Mouse (Mus musculus): ENCODE results near the gene Asb10. TPM values are rescaled to one million over a fixed set of nuclear protein-coding genes. Genes with fewer than 3 reads are reported as not detected.

Asb10 gene
- polyA plus RNA-seq, 1 experiment from 2014 or later, result 0.93 TPM

DNA sequence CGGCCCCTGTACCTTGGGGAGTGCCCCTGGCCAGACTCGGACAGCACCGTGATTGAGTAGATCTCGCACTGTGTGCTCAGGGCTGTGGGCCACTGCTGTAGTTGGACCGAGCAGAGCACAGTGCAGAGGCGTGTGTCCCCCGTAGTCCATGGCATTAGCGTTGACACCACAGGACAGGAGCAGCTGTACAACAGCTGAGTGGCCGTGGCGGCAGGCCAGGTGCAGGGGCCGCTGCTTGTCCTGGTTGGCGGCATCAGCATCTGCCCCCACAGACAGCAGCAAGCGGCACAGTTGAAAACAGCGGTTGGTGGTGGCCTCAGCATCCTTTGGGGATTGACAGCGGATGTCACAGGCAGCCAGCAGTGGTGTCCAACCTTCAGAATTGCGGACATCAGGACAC lies 3.2 kb downstream of the Asb10 start:
- no peaks in the 10 kb centered on the region for H3K9me3 ChIP-seq (replicated peaks; ENCODE audit: low read length)
- H3K27ac ChIP-seq, result no peak overlapping the region
- no peak overlapping the region for H3K4me2 ChIP-seq (ENCODE audit: low read length)
- H3K4me1 ChIP-seq (replicated peaks; ENCODE audit: insufficient read depth, low read length), result peaks cover 21% of the 10 kb centered on the region; the same call in 1 of the 2 replicates
- no peak for TF ChIP-seq CTCF (IDR thresholded peaks at IDR 0.05; ENCODE audit: low read depth)
- DNase-seq (ENCODE audit: low spot score) (no peak), ATAC-seq (replicated peaks; ENCODE audit: low FRiP score, low read depth) (no peak)
- no peak overlapping the region for H3K4me3 ChIP-seq (replicated peaks; ENCODE audit: low read depth, low read length)
- H3K27me3 ChIP-seq (ENCODE audit: insufficient read depth, low read length), result no peaks in the 10 kb centered on the region
- H3K9ac ChIP-seq (ENCODE audit: low read depth, low read length), result no peak overlapping the region
- no peaks in the 10 kb centered on the region for H3K36me3 ChIP-seq (ENCODE audit: insufficient read depth, low read length)
- 56% methylated on average over 16 of the region's 16 CpGs for WGBS

DNA sequence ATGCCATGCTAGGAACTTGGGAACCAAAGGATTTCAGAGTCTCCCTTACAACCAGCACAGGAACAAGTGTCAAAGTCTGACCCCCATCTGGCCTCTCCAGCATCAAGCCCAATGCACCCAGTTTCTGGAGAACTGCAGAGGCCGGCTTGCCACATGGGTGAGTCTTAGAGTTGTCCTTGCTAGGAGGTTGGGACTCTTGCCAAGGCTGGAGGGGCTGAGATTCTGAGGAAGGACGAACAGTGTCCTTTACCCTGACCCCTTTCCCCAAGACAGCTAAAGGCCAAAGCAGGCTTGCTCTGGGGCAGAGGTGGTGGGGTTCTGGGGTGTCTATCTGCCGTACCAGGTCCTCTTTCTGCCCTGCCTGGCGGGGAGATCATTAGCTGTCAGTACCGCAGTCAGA lies 4.3 kb downstream of the Asb10 start:
- peaks cover 21% of the 10 kb centered on the region; the same call in 1 of the 2 replicates for H3K4me1 ChIP-seq (replicated peaks; ENCODE audit: insufficient read depth, low read length)
- H3K4me2 ChIP-seq (ENCODE audit: low read length), result no peak overlapping the region
- ATAC-seq (replicated peaks; ENCODE audit: low FRiP score, low read depth), result no peak
- no peaks in the 10 kb centered on the region for H3K36me3 ChIP-seq (ENCODE audit: insufficient read depth, low read length)
- H3K4me3 ChIP-seq (replicated peaks; ENCODE audit: low read depth, low read length), result no peak overlapping the region
- H3K9me3 ChIP-seq (replicated peaks; ENCODE audit: low read length), result no peaks in the 10 kb centered on the region
- no peak overlapping the region for H3K9ac ChIP-seq (ENCODE audit: low read depth, low read length)
- TF ChIP-seq CTCF (IDR thresholded peaks at IDR 0.05; ENCODE audit: low read depth), result no peak
- 82% methylated on average over 5 of the region's 5 CpGs for WGBS
- no peak overlapping the region for H3K27ac ChIP-seq
- no peak for DNase-seq (ENCODE audit: low spot score)
- H3K27me3 ChIP-seq (ENCODE audit: insufficient read depth, low read length), result no peaks in the 10 kb centered on the region

DNA sequence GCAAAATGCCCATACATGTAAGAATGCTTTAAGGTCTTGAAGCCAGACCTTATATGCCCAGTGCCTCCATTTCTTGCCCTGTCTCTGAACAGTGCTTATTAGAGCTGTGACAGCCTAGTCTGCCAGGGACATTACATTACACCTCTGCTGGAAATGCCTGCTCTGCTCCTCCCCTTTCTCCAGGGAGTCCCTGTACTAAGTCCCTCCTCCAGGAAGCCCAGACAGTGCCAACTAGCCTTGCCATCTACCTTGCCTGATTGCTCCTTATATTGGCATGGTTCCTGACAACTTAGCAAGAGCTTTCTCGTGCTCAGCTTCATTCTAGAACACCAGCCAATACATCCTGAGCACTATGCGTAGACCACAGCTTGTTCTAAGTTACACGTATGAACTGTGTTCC lies 5.0 kb downstream of the Asb10 start:
- no peak overlapping the region for H3K4me2 ChIP-seq (ENCODE audit: low read length)
- peaks cover 3% of the 10 kb centered on the region; the same call in 1 of the 2 replicates for H3K27me3 ChIP-seq (ENCODE audit: insufficient read depth, low read length)
- TF ChIP-seq CTCF (IDR thresholded peaks at IDR 0.05; ENCODE audit: low read depth), result no peak
- no peak for DNase-seq (ENCODE audit: low spot score)
- no peak overlapping the region for H3K4me3 ChIP-seq (replicated peaks; ENCODE audit: low read depth, low read length)
- no peak overlapping the region for H3K27ac ChIP-seq
- H3K4me1 ChIP-seq (replicated peaks; ENCODE audit: insufficient read depth, low read length), result peaks cover 13% of the 10 kb centered on the region; the same call in 1 of the 2 replicates
- ATAC-seq (replicated peaks; ENCODE audit: low FRiP score, low read depth), result no peak
- no peaks in the 10 kb centered on the region for H3K36me3 ChIP-seq (ENCODE audit: insufficient read depth, low read length)
- H3K9ac ChIP-seq (ENCODE audit: low read depth, low read length), result no peak overlapping the region
- no peaks in the 10 kb centered on the region for H3K9me3 ChIP-seq (replicated peaks; ENCODE audit: low read length)
- WGBS, result 84% methylated on average over 3 of the region's 3 CpGs

DNA sequence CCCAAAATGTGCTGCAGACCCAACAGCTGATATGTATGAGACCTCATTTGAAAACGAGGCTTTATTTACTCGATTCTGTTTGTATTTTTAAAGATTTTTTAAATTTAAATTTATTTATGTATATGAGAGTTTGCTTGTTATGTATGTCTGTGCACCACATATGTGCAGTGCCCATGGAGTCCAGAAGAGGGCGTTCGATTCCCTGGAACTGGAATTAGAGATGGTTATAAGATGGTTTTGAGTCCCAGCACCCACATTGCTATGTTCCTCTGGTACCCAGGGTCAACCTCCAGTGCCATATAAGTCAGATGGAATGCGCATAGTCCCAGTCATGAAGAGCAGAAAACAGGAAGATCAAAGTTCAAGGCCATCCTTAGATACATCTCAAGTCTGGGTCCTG lies 6.5 kb downstream of the Asb10 start:
- 57% methylated on average over 5 of the region's 5 CpGs for WGBS
- no peak for ATAC-seq (replicated peaks; ENCODE audit: low FRiP score, low read depth)
- no peak for DNase-seq (ENCODE audit: low spot score)

DNA sequence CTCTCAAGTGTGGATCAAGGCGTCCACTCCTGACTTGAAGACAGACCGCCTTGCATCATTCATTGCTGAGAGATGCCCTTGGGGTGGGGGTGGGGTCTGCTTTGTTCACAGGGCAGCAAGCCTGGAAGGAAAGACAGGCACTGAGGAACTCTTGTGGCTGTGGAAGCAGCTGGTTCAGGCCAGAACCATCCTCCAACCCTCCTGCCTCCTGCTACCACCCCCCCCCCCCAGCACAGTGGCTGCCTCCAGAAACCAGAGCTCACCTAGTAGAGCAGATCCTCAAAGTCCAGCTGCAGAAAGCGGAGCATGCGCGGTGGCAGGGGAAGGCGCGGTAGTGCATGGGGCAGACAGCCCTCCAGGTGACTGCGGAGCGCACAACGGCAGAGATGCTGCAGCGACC lies 7.4 kb downstream of the Asb10 start:
- no peak for TF ChIP-seq CTCF (IDR thresholded peaks at IDR 0.05; ENCODE audit: low read depth)
- WGBS, result 67% methylated on average over 11 of the region's 11 CpGs
- H3K27me3 ChIP-seq (ENCODE audit: insufficient read depth, low read length), result peaks cover 19% of the 10 kb centered on the region

More for the DNA sequence above, 6.5 kb downstream of the Asb10 start:
- Histone ChIP-seq H3K36me3 (ENCODE audit: insufficient read depth, low read length) (no peaks in the 10 kb centered on the region), H3K4me2 (ENCODE audit: low read length) (no peak overlapping the region), H3K9ac (ENCODE audit: low read depth, low read length) (no peak overlapping the region), H3K9me3 (replicated peaks; ENCODE audit: low read length) (no peaks in the 10 kb centered on the region), H3K27me3 (ENCODE audit: insufficient read depth, low read length) (peaks cover 11% of the 10 kb centered on the region), H3K27ac (no peak overlapping the region), H3K4me1 (replicated peaks; ENCODE audit: insufficient read depth, low read length) (no peaks in the 10 kb centered on the region), H3K4me3 (replicated peaks; ENCODE audit: low read depth, low read length) (no peak overlapping the region)
- peak; percentile 55; the same call in 1 of the 2 replicates for TF ChIP-seq CTCF (IDR thresholded peaks at IDR 0.05; ENCODE audit: low read depth)

DNA sequence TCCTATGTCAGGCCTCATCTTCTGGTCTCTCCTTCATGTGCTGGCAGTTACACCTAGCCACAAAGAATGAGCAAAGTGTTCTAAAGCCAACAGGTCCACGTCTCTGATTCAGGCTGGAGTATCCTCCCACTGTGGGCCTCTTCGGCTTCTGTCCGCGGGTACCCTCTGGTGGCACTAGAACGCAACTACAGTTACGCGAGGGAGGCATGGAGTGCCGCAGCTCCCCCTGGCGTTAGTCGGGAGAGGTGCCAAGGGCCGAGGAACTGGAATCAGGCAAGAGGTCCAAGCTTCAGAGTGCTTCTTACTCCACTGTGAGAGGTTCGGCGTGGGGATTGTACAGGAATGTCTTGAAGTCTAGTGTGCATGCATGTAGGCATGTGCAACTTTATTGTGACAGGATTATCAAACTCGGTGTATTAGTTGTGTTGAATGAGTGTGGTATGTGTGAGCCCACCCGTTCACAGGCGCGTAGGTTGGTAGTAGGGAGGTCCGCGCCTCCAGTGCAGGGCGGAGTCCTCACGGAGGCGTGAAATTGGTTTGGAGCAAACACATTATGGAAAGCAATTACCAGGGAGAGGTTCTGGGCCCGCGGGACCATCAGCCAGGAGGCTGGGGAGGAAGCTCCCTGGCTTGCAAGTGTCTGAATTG lies 10.6 kb downstream of the Asb10 start:
- TF ChIP-seq CTCF (IDR thresholded peaks at IDR 0.05; ENCODE audit: low read depth), result peak; percentile 100
- 11% methylated on average over 24 of the region's 24 CpGs for WGBS

More for the DNA sequence above, 7.4 kb downstream of the Asb10 start:
- Histone ChIP-seq H3K36me3 (ENCODE audit: insufficient read depth, low read length) (no peaks in the 10 kb centered on the region), H3K4me1 (replicated peaks; ENCODE audit: insufficient read depth, low read length) (no peaks in the 10 kb centered on the region), H3K4me3 (replicated peaks; ENCODE audit: low read depth, low read length) (no peak overlapping the region), H3K27ac (no peak overlapping the region), H3K9me3 (replicated peaks; ENCODE audit: low read length) (no peaks in the 10 kb centered on the region), H3K4me2 (ENCODE audit: low read length) (no peak overlapping the region), H3K9ac (ENCODE audit: low read depth, low read length) (no peak overlapping the region)
- DNase-seq (ENCODE audit: low spot score), result no peak
- ATAC-seq (replicated peaks; ENCODE audit: low FRiP score, low read depth), result no peak

More for the DNA sequence above, 10.6 kb downstream of the Asb10 start:
- peak; percentile 95 for DNase-seq (ENCODE audit: low spot score)
- H3K27ac ChIP-seq, result no peak overlapping the region
- H3K9me3 ChIP-seq (replicated peaks; ENCODE audit: low read length), result no peaks in the 10 kb centered on the region
- H3K4me2 ChIP-seq (ENCODE audit: low read length), result peak overlapping the region; percentile 2; the same call in 1 of the 2 replicates
- no peaks in the 10 kb centered on the region for H3K36me3 ChIP-seq (ENCODE audit: insufficient read depth, low read length)
- ATAC-seq (replicated peaks; ENCODE audit: low FRiP score, low read depth), result peak; percentile 29
- H3K27me3 ChIP-seq (ENCODE audit: insufficient read depth, low read length), result peaks cover 49% of the 10 kb centered on the region
- H3K4me1 ChIP-seq (replicated peaks; ENCODE audit: insufficient read depth, low read length), result peaks cover 12% of the 10 kb centered on the region; the same call in 1 of the 2 replicates
- no peak overlapping the region for H3K9ac ChIP-seq (ENCODE audit: low read depth, low read length)
- no peak overlapping the region for H3K4me3 ChIP-seq (replicated peaks; ENCODE audit: low read depth, low read length)
